ENCODE assay signal across 1 mouse cellular context in genomic region chr6:88070468-88070867, GRCm38 (mm10).
TF ChIP-seq lines count a peak whose summit lies in the region.

No protein-coding gene starts in this region.

TF ChIP-seq in CH12.LX, 34 proteins besides CTCF, POLR2A, EP300 and RAD21 (continued from another document):
- TF ChIP-seq NELFE (IDR thresholded peaks at IDR 0.05; ENCODE audit: low read depth, low read length) (no peak), ETS1 (conservative IDR thresholded peaks at IDR 0.05; ENCODE audit: low read depth, low read length) (no peak), MEF2A (IDR thresholded peaks at IDR 0.05; ENCODE audit: borderline replicate concordance, low read depth, low read length) (no peak), TBP (conservative IDR thresholded peaks at IDR 0.05; ENCODE audit: low read depth, low read length) (no peak), MXI1 (IDR thresholded peaks at IDR 0.05; ENCODE audit: low read depth, low read length) (no peak)
